Mouse (Mus musculus): ENCODE measurements around the gene Gm21887. TPM values are rescaled to one million over a fixed set of nuclear protein-coding genes. Genes with fewer than 3 reads are reported as not detected.
"Not testable (repeated sequence)": the region's sequence is repeated elsewhere in the genome, so short reads cannot be mapped to it uniquely, and the experiment has no call there.

Gm21887 gene
- polyA plus RNA-seq, 1 experiment from 2014 or later: 58.5 TPM

DNA sequence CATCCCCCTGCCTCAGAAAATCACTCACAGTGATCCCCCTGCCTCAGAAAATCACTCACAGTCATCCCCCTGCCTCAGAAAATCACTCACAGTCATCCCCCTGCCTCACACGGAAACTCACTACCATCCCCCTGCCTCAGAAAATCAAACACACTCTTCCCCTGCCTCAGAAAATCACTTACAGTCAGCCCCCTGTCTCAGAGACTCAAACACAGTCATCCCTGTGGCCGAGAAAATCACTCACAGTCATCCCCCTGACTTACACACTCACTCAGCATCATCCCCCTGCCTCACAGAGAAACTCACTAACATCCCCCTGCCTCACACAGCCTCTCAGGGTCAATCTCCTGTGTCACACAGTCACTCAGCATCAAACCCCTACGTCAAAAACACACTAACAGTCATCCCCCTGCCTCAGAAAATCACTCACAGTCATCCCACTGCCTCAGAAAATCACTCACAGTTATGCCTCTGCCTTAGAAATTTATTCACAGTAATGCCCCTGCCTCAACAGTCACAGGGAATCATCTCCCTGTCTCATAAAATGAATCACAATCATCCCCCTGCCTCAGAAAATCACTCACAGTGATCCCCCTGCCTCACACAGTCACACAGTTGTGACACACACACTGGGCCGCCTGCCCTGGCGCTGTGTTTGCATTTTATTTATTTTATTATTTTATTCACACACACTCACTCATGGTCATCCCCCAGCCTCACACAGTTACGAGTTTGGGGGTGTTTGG lies 8.6 kb upstream of the Gm21887 start:
- H3K27ac ChIP-seq (ENCODE audit: low read length); H3K4me2 ChIP-seq (ENCODE audit: low read depth, low read length); H3K4me3 ChIP-seq (ENCODE audit: low read depth, low read length); H3K36me3 ChIP-seq (ENCODE audit: control insufficient read depth, insufficient read depth); H3K9me3 ChIP-seq (replicated peaks; ENCODE audit: control insufficient read depth, low read length); H3K27me3 ChIP-seq (ENCODE audit: control insufficient read depth, insufficient read depth, low read depth, low read length); ATAC-seq (ENCODE audit: low read depth); H3K4me1 ChIP-seq (ENCODE audit: control insufficient read depth, low read depth, low read length); H3K9ac ChIP-seq (ENCODE audit: low read depth, low read length): not testable (repeated sequence)
- 33% methylated on average over 6 of the region's 6 CpGs for WGBS (ENCODE audit: insufficient replicate concordance)

DNA sequence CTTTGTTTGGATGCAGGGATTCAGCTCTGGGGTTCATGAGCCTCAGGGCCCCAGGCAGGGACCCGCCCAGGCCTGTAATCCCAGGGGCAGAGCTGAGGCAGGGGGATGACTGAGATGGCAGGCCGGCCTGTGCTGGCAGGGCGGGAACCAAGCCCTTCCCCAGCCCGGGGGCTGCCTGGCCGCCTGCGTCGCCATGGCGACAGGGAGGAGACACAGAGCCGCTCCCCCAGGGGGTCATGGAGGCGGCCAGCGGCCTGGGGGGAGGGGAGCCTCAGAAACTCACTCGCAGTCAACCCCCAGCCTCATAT lies 8.1 kb upstream of the Gm21887 start:
- H3K4me1 ChIP-seq (ENCODE audit: control insufficient read depth, low read depth, low read length); H3K36me3 ChIP-seq (ENCODE audit: control insufficient read depth, insufficient read depth); H3K4me3 ChIP-seq (ENCODE audit: low read depth, low read length); H3K27me3 ChIP-seq (ENCODE audit: control insufficient read depth, insufficient read depth, low read depth, low read length); H3K4me2 ChIP-seq (ENCODE audit: low read depth, low read length); H3K27ac ChIP-seq (ENCODE audit: low read length); ATAC-seq (ENCODE audit: low read depth); H3K9me3 ChIP-seq (replicated peaks; ENCODE audit: control insufficient read depth, low read length); H3K9ac ChIP-seq (ENCODE audit: low read depth, low read length): not testable (repeated sequence)
- WGBS (ENCODE audit: insufficient replicate concordance): no CpG with 5 or more reads among the region's 12 CpGs

DNA sequence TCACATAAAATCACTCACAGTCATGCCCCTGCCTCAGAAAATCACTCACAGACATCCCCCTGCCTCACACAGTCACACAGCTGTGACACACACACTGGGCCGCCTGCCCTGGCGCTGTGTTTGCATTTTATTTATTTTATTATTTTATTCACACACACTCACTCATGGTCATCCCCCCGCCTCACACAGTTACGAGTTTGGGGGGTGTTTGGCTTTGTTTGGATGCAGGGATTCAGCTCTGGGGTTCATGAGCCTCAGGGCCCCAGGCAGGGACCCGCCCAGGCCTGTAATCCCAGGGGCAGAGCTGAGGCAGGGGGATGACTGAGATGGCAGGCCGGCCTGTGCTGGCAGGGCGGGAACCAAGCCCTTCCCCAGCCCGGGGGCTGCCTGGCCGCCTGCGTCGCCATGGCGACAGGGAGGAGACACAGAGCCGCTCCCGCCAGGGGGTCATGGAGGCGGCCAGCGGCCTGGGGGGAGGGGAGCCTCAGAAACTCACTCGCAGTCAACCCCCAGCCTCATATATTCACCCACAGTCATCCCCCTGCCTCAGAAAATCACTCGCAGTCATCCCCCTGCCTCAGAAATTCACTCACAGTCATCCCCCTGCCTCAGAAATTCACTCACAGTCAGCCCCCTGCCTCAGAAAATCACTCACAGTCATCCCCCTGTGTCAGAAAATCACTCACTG lies 6.8 kb upstream of the Gm21887 start:
- whole genome bisulfite sequencing (ENCODE audit: insufficient replicate concordance): 44% methylated on average over 4 of the region's 18 CpGs

DNA sequence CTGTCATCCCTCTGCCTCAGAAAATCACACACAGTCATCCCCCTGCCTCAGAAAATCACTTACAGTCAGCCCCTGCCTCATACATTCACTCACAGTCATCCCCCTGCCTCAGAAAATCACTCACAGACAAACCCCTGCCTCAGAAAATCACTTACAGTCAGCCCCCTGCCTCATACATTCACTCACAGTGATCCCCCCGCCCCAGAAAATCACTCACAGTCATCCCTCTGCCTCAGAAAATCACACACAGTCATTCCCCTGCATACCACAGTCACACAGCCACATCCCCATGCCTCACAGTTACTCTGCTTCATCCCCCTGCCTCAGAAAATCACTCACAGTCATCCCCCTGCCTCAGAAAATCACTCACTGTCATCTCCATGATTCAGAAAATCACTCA lies 5.9 kb upstream of the Gm21887 start:
- not testable (repeated sequence) for H3K9me3 ChIP-seq (replicated peaks; ENCODE audit: control insufficient read depth, low read length); ATAC-seq (ENCODE audit: low read depth); H3K36me3 ChIP-seq (ENCODE audit: control insufficient read depth, insufficient read depth); H3K4me2 ChIP-seq (ENCODE audit: low read depth, low read length); H3K4me3 ChIP-seq (ENCODE audit: low read depth, low read length); H3K27me3 ChIP-seq (ENCODE audit: control insufficient read depth, insufficient read depth, low read depth, low read length); H3K27ac ChIP-seq (ENCODE audit: low read length); H3K9ac ChIP-seq (ENCODE audit: low read depth, low read length); H3K4me1 ChIP-seq (ENCODE audit: control insufficient read depth, low read depth, low read length)
- 27% methylated on average over 1 of the region's 1 CpGs for WGBS (ENCODE audit: insufficient replicate concordance)

More for the DNA sequence above, 6.8 kb upstream of the Gm21887 start:
- not testable (repeated sequence) for H3K4me1 ChIP-seq (ENCODE audit: control insufficient read depth, low read depth, low read length); ATAC-seq (ENCODE audit: low read depth); H3K27ac ChIP-seq (ENCODE audit: low read length); H3K27me3 ChIP-seq (ENCODE audit: control insufficient read depth, insufficient read depth, low read depth, low read length); H3K4me2 ChIP-seq (ENCODE audit: low read depth, low read length); H3K9me3 ChIP-seq (replicated peaks; ENCODE audit: control insufficient read depth, low read length); H3K4me3 ChIP-seq (ENCODE audit: low read depth, low read length); H3K9ac ChIP-seq (ENCODE audit: low read depth, low read length); H3K36me3 ChIP-seq (ENCODE audit: control insufficient read depth, insufficient read depth)

GRCm38 (mm10) chrX:170004236-170004635 lies 5.2 kb upstream of the Gm21887 start:
- not testable (repeated sequence) for H3K4me3 ChIP-seq (ENCODE audit: low read depth, low read length)

GRCm38 (mm10) chrX:170004793-170005192 lies 4.7 kb upstream of the Gm21887 start:
- H3K36me3 ChIP-seq (ENCODE audit: control insufficient read depth, insufficient read depth); H3K27ac ChIP-seq (ENCODE audit: low read length); H3K9ac ChIP-seq (ENCODE audit: low read depth, low read length); ATAC-seq (ENCODE audit: low read depth); H3K4me1 ChIP-seq (ENCODE audit: control insufficient read depth, low read depth, low read length); H3K27me3 ChIP-seq (ENCODE audit: control insufficient read depth, insufficient read depth, low read depth, low read length); H3K4me3 ChIP-seq (ENCODE audit: low read depth, low read length); H3K4me2 ChIP-seq (ENCODE audit: low read depth, low read length): not testable (repeated sequence)
- 24% methylated on average over 5 of the region's 5 CpGs for WGBS (ENCODE audit: insufficient replicate concordance)
- H3K9me3 ChIP-seq (replicated peaks; ENCODE audit: control insufficient read depth, low read length): peaks cover 11% of the 10 kb centered on the region

More at GRCm38 (mm10) chrX:170004236-170004635, 5.2 kb upstream of the Gm21887 start:
- WGBS (ENCODE audit: insufficient replicate concordance): 34% methylated on average over 2 of the region's 2 CpGs
- H3K36me3 ChIP-seq (ENCODE audit: control insufficient read depth, insufficient read depth); H3K4me2 ChIP-seq (ENCODE audit: low read depth, low read length); H3K9me3 ChIP-seq (replicated peaks; ENCODE audit: control insufficient read depth, low read length); ATAC-seq (ENCODE audit: low read depth); H3K27me3 ChIP-seq (ENCODE audit: control insufficient read depth, insufficient read depth, low read depth, low read length); H3K27ac ChIP-seq (ENCODE audit: low read length); H3K9ac ChIP-seq (ENCODE audit: low read depth, low read length); H3K4me1 ChIP-seq (ENCODE audit: control insufficient read depth, low read depth, low read length): not testable (repeated sequence)

DNA sequence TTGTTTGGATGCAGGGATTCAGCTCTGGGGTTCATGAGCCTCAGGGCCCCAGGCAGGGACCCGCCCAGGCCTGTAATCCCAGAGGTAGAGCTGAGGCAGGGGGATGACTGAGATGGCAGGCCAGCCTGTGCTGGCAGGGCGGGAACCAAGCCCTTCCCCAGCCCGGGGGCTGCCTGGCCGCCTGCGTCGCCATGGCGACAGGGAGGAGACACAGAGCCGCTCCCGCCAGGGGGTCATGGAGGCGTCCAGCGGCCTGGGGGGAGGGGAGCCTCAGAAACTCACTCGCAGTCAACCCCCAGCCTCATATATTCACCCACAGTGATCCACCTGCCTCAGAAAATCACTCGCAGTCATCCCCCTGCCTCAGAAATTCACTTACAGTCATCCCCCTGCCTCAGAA lies 4.3 kb upstream of the Gm21887 start:
- ATAC-seq (ENCODE audit: low read depth); H3K36me3 ChIP-seq (ENCODE audit: control insufficient read depth, insufficient read depth); H3K4me2 ChIP-seq (ENCODE audit: low read depth, low read length); H3K27me3 ChIP-seq (ENCODE audit: control insufficient read depth, insufficient read depth, low read depth, low read length); H3K4me3 ChIP-seq (ENCODE audit: low read depth, low read length); H3K9ac ChIP-seq (ENCODE audit: low read depth, low read length); H3K27ac ChIP-seq (ENCODE audit: low read length); H3K4me1 ChIP-seq (ENCODE audit: control insufficient read depth, low read depth, low read length): not testable (repeated sequence)
- WGBS (ENCODE audit: insufficient replicate concordance): 19% methylated on average over 13 of the region's 13 CpGs
- peaks cover 11% of the 10 kb centered on the region for H3K9me3 ChIP-seq (replicated peaks; ENCODE audit: control insufficient read depth, low read length)

DNA sequence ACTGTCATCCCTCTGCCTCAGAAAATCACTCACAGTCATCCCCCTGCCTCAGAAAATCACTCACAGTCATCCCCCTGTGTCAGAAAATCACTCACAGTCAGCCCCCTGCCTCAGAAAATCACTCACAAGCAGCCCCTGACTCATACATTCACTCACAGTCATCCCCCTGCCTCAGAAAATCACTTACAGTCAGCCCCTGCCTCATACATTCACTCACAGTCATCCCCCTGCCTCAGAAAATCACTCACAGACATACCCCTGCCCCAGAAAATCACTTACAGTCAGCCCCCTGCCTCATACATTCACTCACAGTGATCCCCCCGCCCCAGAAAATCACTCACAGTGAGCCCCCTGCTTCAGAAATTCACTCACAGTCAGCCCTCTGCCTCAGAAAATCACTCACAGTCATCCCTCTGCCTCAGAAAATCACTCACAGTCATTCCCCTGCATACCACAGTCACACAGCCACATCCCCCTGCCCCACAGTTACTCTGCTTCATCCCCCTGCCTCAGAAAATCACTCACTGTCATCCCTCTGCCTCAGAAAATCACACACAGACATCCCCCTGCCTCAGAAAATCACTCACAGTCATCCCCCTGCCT lies 3.7 kb upstream of the Gm21887 start:
- ATAC-seq (ENCODE audit: low read depth); H3K4me1 ChIP-seq (ENCODE audit: control insufficient read depth, low read depth, low read length); H3K4me3 ChIP-seq (ENCODE audit: low read depth, low read length); H3K9ac ChIP-seq (ENCODE audit: low read depth, low read length); H3K27ac ChIP-seq (ENCODE audit: low read length); H3K36me3 ChIP-seq (ENCODE audit: control insufficient read depth, insufficient read depth); H3K27me3 ChIP-seq (ENCODE audit: control insufficient read depth, insufficient read depth, low read depth, low read length); H3K4me2 ChIP-seq (ENCODE audit: low read depth, low read length): not testable (repeated sequence)
- 29% methylated on average over 1 of the region's 1 CpGs for WGBS (ENCODE audit: insufficient replicate concordance)
- peaks cover 15% of the 10 kb centered on the region for H3K9me3 ChIP-seq (replicated peaks; ENCODE audit: control insufficient read depth, low read length)

DNA sequence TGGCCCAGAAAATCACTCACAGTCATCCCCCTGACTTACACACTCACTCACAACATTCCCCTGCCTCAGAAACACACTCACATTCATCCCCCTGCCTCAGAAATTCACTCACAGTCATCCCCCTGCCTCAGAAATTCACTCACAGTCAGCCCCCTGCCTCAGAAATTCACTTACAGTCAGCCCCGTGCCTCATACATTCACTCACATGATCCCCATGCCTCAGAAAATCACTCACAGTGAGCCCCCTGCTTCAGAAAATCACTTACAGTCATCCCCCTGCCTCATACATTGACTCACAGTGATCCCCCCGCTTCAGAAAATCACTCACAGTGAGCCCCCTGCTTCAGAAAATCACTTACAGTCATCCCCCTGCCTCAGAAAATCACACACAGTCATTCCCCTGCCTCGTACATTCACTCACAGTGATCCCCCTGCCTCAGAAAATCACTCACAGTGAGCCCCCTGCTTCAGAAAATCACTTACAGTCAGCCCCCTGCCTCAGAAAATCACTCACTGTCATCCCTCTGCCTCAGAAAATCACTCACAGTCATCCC lies 2.7 kb upstream of the Gm21887 start:
- not testable (repeated sequence) for H3K4me2 ChIP-seq (ENCODE audit: low read depth, low read length); H3K9ac ChIP-seq (ENCODE audit: low read depth, low read length); H3K27me3 ChIP-seq (ENCODE audit: control insufficient read depth, insufficient read depth, low read depth, low read length); H3K27ac ChIP-seq (ENCODE audit: low read length); H3K4me3 ChIP-seq (ENCODE audit: low read depth, low read length); ATAC-seq (ENCODE audit: low read depth); H3K4me1 ChIP-seq (ENCODE audit: control insufficient read depth, low read depth, low read length)
- 38% methylated on average over 3 of the region's 3 CpGs for WGBS (ENCODE audit: insufficient replicate concordance)
- Histone ChIP-seq H3K36me3 (ENCODE audit: control insufficient read depth, insufficient read depth) (peaks cover 10% of the 10 kb centered on the region), H3K9me3 (replicated peaks; ENCODE audit: control insufficient read depth, low read length) (peaks cover 21% of the 10 kb centered on the region)
